Mouse (Mus musculus) intestine, embryonic 14.5 days (tissue): ENCODE measurements around the gene Smap1. TPM values are rescaled to one million over a fixed set of nuclear protein-coding genes. Genes with fewer than 3 reads are reported as not detected.
A peak's percentile ranks its signal among the peaks of the same experiment; 100 is the strongest.

Experiments used
- ATAC-seq: fragments of 200-750 bp; cut with Nextera tagmentation; replicated peaks from 2 replicates; pipeline ENCODE4 v1.8.0; 2017; ENCODE audit warnings: low read depth, moderate number of reproducible peaks, moderate TSS enrichment, moderate library complexity; ENCODE audit not compliant: low FRiP score, low TSS enrichment
- DNase-seq: peaks from one replicate; pipeline ENCODE4 v3.0.0-alpha.2; 2018; ENCODE audit warnings: low spot score
- H3K27ac ChIP-seq: fragments of 300-500 bp; sonication (generic); 2 replicates; pipeline ENCODE4 v1.5.1; 2014; ENCODE audit warnings: low read depth, mild to moderate bottlenecking, control low read depth
- H3K27me3 ChIP-seq: fragments of 300-500 bp; sonication (generic); replicated peaks from 2 replicates; pipeline ENCODE4 v1.6.1; 2014; ENCODE audit warnings: low read length, control low read depth; ENCODE audit not compliant: control insufficient read depth, insufficient read depth
- H3K36me3 ChIP-seq: fragments of 300-500 bp; sonication (generic); 2 replicates; pipeline ENCODE4 v1.6.1; 2014; ENCODE audit warnings: low read length, control low read depth; ENCODE audit not compliant: control insufficient read depth, insufficient read depth
- H3K4me1 ChIP-seq: fragments of 300-500 bp; sonication (generic); replicated peaks from 2 replicates; pipeline ENCODE4 v1.6.1; 2014; ENCODE audit warnings: low read length, control low read depth, mixed read lengths; ENCODE audit not compliant: control insufficient read depth, insufficient read depth
- H3K4me2 ChIP-seq: fragments of 300-500 bp; sonication (generic); 2 replicates; pipeline ENCODE4 v1.6.1; 2014; ENCODE audit warnings: low read length
- H3K4me3 ChIP-seq: fragments of 300-500 bp; sonication (generic); 2 replicates; pipeline ENCODE4 v1.5.1; 2014; ENCODE audit warnings: low read depth, low read length, control low read depth, mixed read lengths
- H3K9ac ChIP-seq: fragments of 300-500 bp; sonication (generic); 2 replicates; pipeline ENCODE4 v1.6.1; 2014; ENCODE audit warnings: mild to moderate bottlenecking, low read length
- H3K9me3 ChIP-seq: fragments of 300-500 bp; sonication (generic); 2 replicates; pipeline ENCODE4 v1.6.1; 2016; ENCODE audit warnings: low read length, control low read depth; ENCODE audit not compliant: control insufficient read depth
- WGBS: fragments of 180-500 bp; shearing (Covaris S2); extraction: QIAGEN DNeasy Blood & Tissue Kit; methylation state at CpG from one replicate; pipeline ENCODE4 v1.1.7; 2014; 5-methylcytosine and 5-hydroxymethylcytosine counted together
- polyA plus RNA-seq: library from polyadenylated mRNA; unstranded; fragments of >200 nt; fragmentation: Nextera tagmentation; extraction: Ambion mirVana; gene quantifications from 2 replicates; pipeline ENCODE4 v1.2.1, GENCODE M21; 2014

Smap1 gene
- polyA plus RNA-seq, 1 experiment from 2014 or later: 45.6 TPM

DNA sequence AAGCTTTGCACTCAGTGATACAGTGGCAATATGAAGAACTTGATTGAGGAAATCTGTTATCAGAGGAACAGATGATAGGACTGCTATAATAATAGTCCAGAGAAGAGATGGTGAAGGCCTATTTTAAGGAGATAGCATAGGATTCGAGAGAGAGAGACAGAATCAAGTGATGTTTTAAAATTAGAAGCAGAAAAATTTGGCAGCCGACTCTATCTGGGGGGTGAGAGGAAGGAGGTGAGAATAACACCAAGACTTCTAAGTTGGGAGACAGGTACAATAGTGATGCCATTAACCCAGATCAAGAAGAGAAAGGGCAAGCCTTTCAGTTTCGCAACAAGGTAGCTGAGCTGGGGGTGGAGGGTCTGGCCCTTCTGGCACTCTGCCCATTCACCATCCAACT lies 6.3 kb upstream of the Smap1 start:
- no peaks in the 10 kb centered on the region for H3K36me3 ChIP-seq
- 82% methylated on average over 3 of the region's 3 CpGs for WGBS
- no peaks in the 10 kb centered on the region for H3K27me3 ChIP-seq
- H3K27ac ChIP-seq: no peak overlapping the region
- ATAC-seq (no peak), DNase-seq (no peak)
- H3K4me2 ChIP-seq: no peak overlapping the region
- H3K9ac ChIP-seq: no peak overlapping the region
- H3K9me3 ChIP-seq: peaks cover 5% of the 10 kb centered on the region; the same call in 1 of the 2 replicates
- H3K4me3 ChIP-seq: no peak overlapping the region
- H3K4me1 ChIP-seq: no peaks in the 10 kb centered on the region

DNA sequence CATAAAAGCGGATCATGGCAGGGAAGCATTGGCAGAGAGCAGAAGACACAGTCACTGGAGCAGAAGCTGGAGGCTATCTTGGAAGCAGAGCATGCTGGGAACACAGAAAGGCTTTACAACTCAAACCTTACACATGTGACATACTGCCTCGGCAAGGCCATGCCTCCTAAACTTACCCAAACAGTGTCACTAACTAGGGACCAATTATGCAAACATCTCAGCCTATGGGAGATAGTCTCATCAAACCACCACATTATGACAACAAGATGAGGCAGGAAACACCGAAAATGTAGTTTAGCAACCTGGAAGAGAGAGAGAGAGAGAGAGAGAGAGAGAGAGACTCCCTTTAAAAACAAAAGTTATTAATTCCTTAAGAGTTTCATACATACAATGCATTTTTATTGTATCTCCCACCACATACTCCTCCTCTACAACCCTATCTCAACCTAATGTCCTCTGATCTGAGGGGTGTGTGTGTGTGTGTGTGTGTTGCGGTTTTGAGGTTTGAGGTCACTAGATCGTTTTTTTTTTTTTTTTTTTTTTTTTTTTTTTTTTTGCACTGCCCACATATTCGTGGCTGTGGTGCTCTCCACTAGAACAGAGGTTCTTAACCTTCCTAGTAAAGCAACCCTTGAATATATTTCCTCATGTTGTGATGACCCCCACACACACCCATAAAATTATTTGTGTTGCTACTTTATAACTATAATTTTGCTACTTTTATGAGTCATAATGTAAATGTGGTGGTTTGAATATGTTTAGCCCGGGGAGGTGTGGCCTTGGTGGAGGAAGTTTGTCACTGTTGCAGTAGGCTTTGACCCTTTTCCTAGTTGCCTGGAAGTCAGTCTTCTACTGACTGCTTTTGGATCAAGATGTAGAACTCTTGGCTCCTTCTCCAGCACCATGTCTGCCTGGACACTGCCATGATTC lies 1.9 kb upstream of the Smap1 start:
- Histone ChIP-seq H3K4me1 (peaks cover 8% of the 10 kb centered on the region), H3K36me3 (no peaks in the 10 kb centered on the region), H3K4me3 (no peak overlapping the region), H3K4me2 (no peak overlapping the region), H3K27me3 (no peaks in the 10 kb centered on the region), H3K27ac (no peak overlapping the region), H3K9ac (no peak overlapping the region), H3K9me3 (peaks cover 5% of the 10 kb centered on the region; the same call in 1 of the 2 replicates)
- no peak for ATAC-seq
- no peak for DNase-seq
- WGBS: 87% methylated on average over 7 of the region's 7 CpGs

DNA sequence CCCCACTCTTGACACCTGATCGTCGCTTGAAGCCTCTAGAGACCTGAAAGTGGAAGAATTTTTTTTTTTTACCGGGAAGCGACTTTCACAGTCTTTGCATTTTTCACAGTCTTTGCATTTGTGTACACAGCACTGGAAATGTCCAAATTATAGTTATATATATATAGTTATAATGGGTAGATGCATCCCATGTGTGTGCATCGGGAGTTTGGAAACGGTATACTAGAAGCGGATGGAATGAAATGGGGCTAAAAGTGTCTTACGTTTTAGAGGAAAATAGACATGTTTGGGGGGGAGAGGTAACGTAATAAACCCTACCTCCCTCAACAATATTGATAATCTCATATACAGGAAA lies 390 bp upstream of the Smap1 start:
- WGBS: 31% methylated on average over 9 of the region's 9 CpGs
- Histone ChIP-seq H3K9ac (peak overlapping the region; percentile 90), H3K9me3 (peaks cover 5% of the 10 kb centered on the region; the same call in 1 of the 2 replicates), H3K4me1 (peaks cover 8% of the 10 kb centered on the region), H3K27me3 (no peaks in the 10 kb centered on the region), H3K36me3 (no peaks in the 10 kb centered on the region), H3K4me3 (peak overlapping the region; percentile 64), H3K27ac (no peak overlapping the region), H3K4me2 (peak overlapping the region; percentile 73)
- DNase-seq: no peak
- no peak; the same call in 1 of the 2 replicates for ATAC-seq

GRCm38 (mm10) chr1:23920275-23920674 lies 1.8 kb downstream of the Smap1 start:
- H3K4me3 ChIP-seq: peak overlapping the region; percentile 64; the same call in 1 of the 2 replicates
- peak overlapping the region; percentile 73 for H3K4me2 ChIP-seq
- H3K9ac ChIP-seq: no peak overlapping the region

DNA sequence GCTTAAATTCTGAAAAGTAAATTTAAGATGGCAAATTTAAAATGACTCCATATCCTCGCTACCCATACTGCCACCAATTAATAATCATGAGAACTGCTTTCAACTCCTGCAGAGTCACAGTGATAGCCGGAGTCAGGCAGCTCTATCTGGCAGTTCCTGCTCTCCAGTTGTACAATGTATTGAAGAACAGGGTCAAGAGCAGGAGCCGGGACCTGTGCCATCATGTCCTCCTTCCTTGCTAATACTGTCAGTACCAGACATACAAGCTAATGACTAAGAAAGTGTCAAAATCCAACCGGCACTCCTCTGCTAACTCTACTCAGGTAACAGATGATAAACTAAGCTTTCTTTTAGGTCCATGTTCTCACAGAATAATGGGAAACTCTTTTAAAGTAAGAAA lies 3.0 kb downstream of the Smap1 start:
- Histone ChIP-seq H3K27me3 (no peaks in the 10 kb centered on the region), H3K4me3 (no peak overlapping the region), H3K9ac (no peak overlapping the region), H3K9me3 (no peaks in the 10 kb centered on the region), H3K4me1 (peaks cover 8% of the 10 kb centered on the region), H3K4me2 (no peak overlapping the region), H3K27ac (no peak overlapping the region), H3K36me3 (no peaks in the 10 kb centered on the region)
- ATAC-seq (no peak), DNase-seq (no peak)
- 86% methylated on average over 4 of the region's 4 CpGs for WGBS

More at GRCm38 (mm10) chr1:23920275-23920674, 1.8 kb downstream of the Smap1 start:
- 25% methylated on average over 2 of the region's 2 CpGs for WGBS
- Histone ChIP-seq H3K9me3 (no peaks in the 10 kb centered on the region), H3K4me1 (peaks cover 8% of the 10 kb centered on the region), H3K27ac (no peak overlapping the region), H3K27me3 (no peaks in the 10 kb centered on the region), H3K36me3 (no peaks in the 10 kb centered on the region)
- no peak for DNase-seq
- ATAC-seq: no peak

GRCm38 (mm10) chr1:23915483-23915882 lies 6.6 kb downstream of the Smap1 start:
- WGBS: 84% methylated on average over 4 of the region's 4 CpGs
- DNase-seq (no peak), ATAC-seq (no peak)
- no peak overlapping the region for H3K27ac ChIP-seq
- no peak overlapping the region for H3K9ac ChIP-seq
- H3K4me3 ChIP-seq: no peak overlapping the region
- no peaks in the 10 kb centered on the region for H3K27me3 ChIP-seq
- no peaks in the 10 kb centered on the region for H3K4me1 ChIP-seq
- H3K4me2 ChIP-seq: no peak overlapping the region
- H3K36me3 ChIP-seq: no peaks in the 10 kb centered on the region
- no peaks in the 10 kb centered on the region for H3K9me3 ChIP-seq

- 76% methylated on average over 2 of the region's 2 CpGs for WGBS
- H3K4me1 ChIP-seq: no peaks in the 10 kb centered on the region
- no peak for DNase-seq
Measured at GRCm38 (mm10) chr1:23912988-23913387, 9.1 kb downstream of the Smap1 start.

GRCm38 (mm10) chr1:23906082-23906481 lies 16.0 kb downstream of the Smap1 start:
- ATAC-seq (no peak), DNase-seq (no peak)
- Histone ChIP-seq H3K4me3 (no peak overlapping the region), H3K9me3 (no peaks in the 10 kb centered on the region), H3K27ac (no peak overlapping the region), H3K27me3 (no peaks in the 10 kb centered on the region), H3K36me3 (no peaks in the 10 kb centered on the region), H3K4me1 (no peaks in the 10 kb centered on the region), H3K9ac (no peak overlapping the region), H3K4me2 (no peak overlapping the region)

More at GRCm38 (mm10) chr1:23912988-23913387, 9.1 kb downstream of the Smap1 start:
- no peaks in the 10 kb centered on the region for H3K27me3 ChIP-seq
- H3K4me3 ChIP-seq: no peak overlapping the region
- ATAC-seq: no peak
- no peak overlapping the region for H3K9ac ChIP-seq
- no peaks in the 10 kb centered on the region for H3K36me3 ChIP-seq
- H3K9me3 ChIP-seq: no peaks in the 10 kb centered on the region
- no peak overlapping the region for H3K4me2 ChIP-seq
- H3K27ac ChIP-seq: no peak overlapping the region

GRCm38 (mm10) chr1:23903340-23903739 lies 18.8 kb downstream of the Smap1 start:
- no peak overlapping the region for H3K27ac ChIP-seq
- H3K36me3 ChIP-seq: no peaks in the 10 kb centered on the region
- DNase-seq (no peak), ATAC-seq (no peak)
- no peaks in the 10 kb centered on the region for H3K4me1 ChIP-seq
- no peak overlapping the region for H3K4me2 ChIP-seq
- H3K9ac ChIP-seq: no peak overlapping the region
- H3K27me3 ChIP-seq: no peaks in the 10 kb centered on the region
- H3K9me3 ChIP-seq: no peaks in the 10 kb centered on the region
- WGBS: 89% methylated on average over 3 of the region's 3 CpGs
- H3K4me3 ChIP-seq: no peak overlapping the region
